Mouse (Mus musculus): ENCODE measurements around the gene Tubb2b. TPM values are rescaled to one million over a fixed set of nuclear protein-coding genes. Genes with fewer than 3 reads are reported as not detected.

Tubb2b gene
- total and polyA plus RNA-seq, 3 experiments = 3.5 to 9.7 (median 3.8) TPM

GRCm38 (mm10) chr13:34157596-34158157, 27.4 kb upstream of the Tubb2b start:
- DNase-seq (ENCODE audit: low spot score) (no peak), ATAC-seq (ENCODE audit: extremely low read depth, insufficient number of reproducible peaks, low FRiP score, poor library complexity, severe bottlenecking) (no peak)
- TF ChIP-seq POLR2AphosphoS5 (IDR thresholded peaks at IDR 0.05; ENCODE audit: insufficient replicate concordance, low read depth, low read length) (no peak), GATA2 (IDR thresholded peaks at IDR 0.05; ENCODE audit: borderline replicate concordance, low read depth, low read length) (no peak), TAL1 (conservative IDR thresholded peaks at IDR 0.05; ENCODE audit: low read depth, low read length) (no peak), CTCF (IDR thresholded peaks at IDR 0.05; ENCODE audit: low read depth, low read length) (no peak)
- H3K36me3 ChIP-seq (replicated peaks) = no peaks in the 10 kb centered on the region
- no peak overlapping the region for H3K4me3 ChIP-seq (ENCODE audit: low read depth, low read length)
- no peaks in the 10 kb centered on the region for H3K9me3 ChIP-seq (replicated peaks)
- H3K4me1 ChIP-seq (ENCODE audit: insufficient read depth, low read depth, low read length) = peaks cover 36% of the 10 kb centered on the region
- no peaks in the 10 kb centered on the region; the same call in 1 of the 2 replicates for H3K27me3 ChIP-seq (ENCODE audit: insufficient read depth, low read length)

GRCm38 (mm10) chr13:34156840-34157185, 26.5 kb upstream of the Tubb2b start:
- DNase-seq (ENCODE audit: low spot score) (no peak), ATAC-seq (ENCODE audit: extremely low read depth, insufficient number of reproducible peaks, low FRiP score, poor library complexity, severe bottlenecking) (no peak)
- no peaks in the 10 kb centered on the region for H3K9me3 ChIP-seq (replicated peaks)
- no peak for TF ChIP-seq GATA2 (IDR thresholded peaks at IDR 0.05; ENCODE audit: borderline replicate concordance, low read depth, low read length)
- TF ChIP-seq CTCF (IDR thresholded peaks at IDR 0.05; ENCODE audit: low read depth, low read length) = no peak
- no peak for TF ChIP-seq TAL1 (conservative IDR thresholded peaks at IDR 0.05; ENCODE audit: low read depth, low read length)
- no peak for TF ChIP-seq GATA1 (IDR thresholded peaks at IDR 0.05; ENCODE audit: borderline replicate concordance, low read length)
- TF ChIP-seq POLR2AphosphoS5 (IDR thresholded peaks at IDR 0.05; ENCODE audit: insufficient replicate concordance, low read depth, low read length) = no peak
- H3K27me3 ChIP-seq (ENCODE audit: insufficient read depth, low read length) = no peaks in the 10 kb centered on the region; the same call in 1 of the 2 replicates
- H3K4me3 ChIP-seq (ENCODE audit: low read depth, low read length) = no peak overlapping the region
- H3K36me3 ChIP-seq (replicated peaks) = no peaks in the 10 kb centered on the region
- peaks cover 32% of the 10 kb centered on the region for H3K4me1 ChIP-seq (ENCODE audit: insufficient read depth, low read depth, low read length)

- Histone ChIP-seq H3K4me3 (ENCODE audit: low read depth, low read length) (no peak overlapping the region), H3K27me3 (ENCODE audit: insufficient read depth, low read length) (peaks cover under 1% of the 10 kb centered on the region; the same call in 1 of the 2 replicates), H3K4me1 (ENCODE audit: insufficient read depth, low read depth, low read length) (peaks cover 27% of the 10 kb centered on the region), H3K36me3 (replicated peaks) (no peaks in the 10 kb centered on the region), H3K9me3 (replicated peaks) (no peaks in the 10 kb centered on the region)
- no peak for TF ChIP-seq TAL1 (conservative IDR thresholded peaks at IDR 0.05; ENCODE audit: low read depth, low read length)
- TF ChIP-seq GATA2 (IDR thresholded peaks at IDR 0.05; ENCODE audit: borderline replicate concordance, low read depth, low read length) = no peak
- TF ChIP-seq CTCF (IDR thresholded peaks at IDR 0.05; ENCODE audit: low read depth, low read length) = no peak
- no peak for TF ChIP-seq GATA1 (IDR thresholded peaks at IDR 0.05; ENCODE audit: borderline replicate concordance, low read length)
- no peak for TF ChIP-seq POLR2AphosphoS5 (IDR thresholded peaks at IDR 0.05; ENCODE audit: insufficient replicate concordance, low read depth, low read length)
- DNase-seq (ENCODE audit: low spot score) (no peak), ATAC-seq (ENCODE audit: extremely low read depth, insufficient number of reproducible peaks, low FRiP score, poor library complexity, severe bottlenecking) (no peak)
Measured at GRCm38 (mm10) chr13:34156133-34156839, 26.0 kb upstream of the Tubb2b start.

GRCm38 (mm10) chr13:34154931-34155272, 24.6 kb upstream of the Tubb2b start:
- no peak overlapping the region for H3K4me3 ChIP-seq (ENCODE audit: low read depth, low read length)

GRCm38 (mm10) chr13:34154217-34154930, 24.1 kb upstream of the Tubb2b start:
- peaks cover 27% of the 10 kb centered on the region for H3K4me1 ChIP-seq (ENCODE audit: insufficient read depth, low read depth, low read length)
- H3K9me3 ChIP-seq (replicated peaks) = no peaks in the 10 kb centered on the region
- peak; percentile 28; the same call in 1 of the 2 replicates for ATAC-seq (ENCODE audit: extremely low read depth, insufficient number of reproducible peaks, low FRiP score, poor library complexity, severe bottlenecking)
- peak; percentile 45 for DNase-seq (ENCODE audit: low spot score)
- TF ChIP-seq POLR2AphosphoS5 (IDR thresholded peaks at IDR 0.05; ENCODE audit: insufficient replicate concordance, low read depth, low read length) (no peak), CTCF (IDR thresholded peaks at IDR 0.05; ENCODE audit: low read depth, low read length) (no peak; the same call in 1 of the 2 replicates), GATA2 (IDR thresholded peaks at IDR 0.05; ENCODE audit: borderline replicate concordance, low read depth, low read length) (no peak), GATA1 (IDR thresholded peaks at IDR 0.05; ENCODE audit: borderline replicate concordance, low read length) (no peak), TAL1 (conservative IDR thresholded peaks at IDR 0.05; ENCODE audit: low read depth, low read length) (no peak)
- H3K36me3 ChIP-seq (replicated peaks) = no peaks in the 10 kb centered on the region
- peaks cover 15% of the 10 kb centered on the region for H3K27me3 ChIP-seq (ENCODE audit: insufficient read depth, low read length)
- H3K4me3 ChIP-seq (ENCODE audit: low read depth, low read length) = no peak overlapping the region; the same call in 1 of the 2 replicates

More at GRCm38 (mm10) chr13:34154931-34155272, 24.6 kb upstream of the Tubb2b start:
- H3K9me3 ChIP-seq (replicated peaks) = no peaks in the 10 kb centered on the region
- DNase-seq (ENCODE audit: low spot score) (no peak), ATAC-seq (ENCODE audit: extremely low read depth, insufficient number of reproducible peaks, low FRiP score, poor library complexity, severe bottlenecking) (no peak)
- H3K36me3 ChIP-seq (replicated peaks) = no peaks in the 10 kb centered on the region
- H3K27me3 ChIP-seq (ENCODE audit: insufficient read depth, low read length) = peaks cover 11% of the 10 kb centered on the region
- H3K4me1 ChIP-seq (ENCODE audit: insufficient read depth, low read depth, low read length) = peaks cover 29% of the 10 kb centered on the region
- TF ChIP-seq CTCF (IDR thresholded peaks at IDR 0.05; ENCODE audit: low read depth, low read length) = peak; percentile 34
- no peak for TF ChIP-seq POLR2AphosphoS5 (IDR thresholded peaks at IDR 0.05; ENCODE audit: insufficient replicate concordance, low read depth, low read length)

GRCm38 (mm10) chr13:34153254-34154011, 23.2 kb upstream of the Tubb2b start:
- Histone ChIP-seq H3K9me3 (replicated peaks) (no peaks in the 10 kb centered on the region), H3K4me3 (ENCODE audit: low read depth, low read length) (no peak overlapping the region), H3K4me1 (ENCODE audit: insufficient read depth, low read depth, low read length) (peaks cover 32% of the 10 kb centered on the region), H3K36me3 (replicated peaks) (no peaks in the 10 kb centered on the region), H3K27me3 (ENCODE audit: insufficient read depth, low read length) (peaks cover 24% of the 10 kb centered on the region)
- no peak for TF ChIP-seq GATA1 (IDR thresholded peaks at IDR 0.05; ENCODE audit: borderline replicate concordance, low read length)
- TF ChIP-seq CTCF (IDR thresholded peaks at IDR 0.05; ENCODE audit: low read depth, low read length) = no peak
- TF ChIP-seq TAL1 (conservative IDR thresholded peaks at IDR 0.05; ENCODE audit: low read depth, low read length) = no peak
- no peak for TF ChIP-seq POLR2AphosphoS5 (IDR thresholded peaks at IDR 0.05; ENCODE audit: insufficient replicate concordance, low read depth, low read length)
- no peak for TF ChIP-seq GATA2 (IDR thresholded peaks at IDR 0.05; ENCODE audit: borderline replicate concordance, low read depth, low read length)
- DNase-seq (ENCODE audit: low spot score) (no peak), ATAC-seq (ENCODE audit: extremely low read depth, insufficient number of reproducible peaks, low FRiP score, poor library complexity, severe bottlenecking) (no peak)

All from G1E (cell line).